Mouse (Mus musculus) myocyte (in vitro differentiated cells): ENCODE results near the gene Ppp3ca. TPM values are rescaled to one million over a fixed set of nuclear protein-coding genes. Genes with fewer than 3 reads are reported as not detected.

Experiments used
- H3K27me3 ChIP-seq: one replicate; pipeline ENCODE4 v1.6.1; 2011; ENCODE audit not compliant: control insufficient read depth, insufficient read depth, insufficient read length
- H3K36me3 ChIP-seq: one replicate; pipeline ENCODE4 v1.6.1; 2011; ENCODE audit not compliant: control insufficient read depth, insufficient read depth
- H3K4me2 ChIP-seq: one replicate; pipeline ENCODE4 v1.6.1; 2011; ENCODE audit warnings: low read depth, control low read depth
- H3K4me3 ChIP-seq: one replicate; pipeline ENCODE4 v1.5.1; 2011; ENCODE audit warnings: mild to moderate bottlenecking, control low read depth, moderate library complexity
- H3K79me2 ChIP-seq: one replicate; pipeline ENCODE4 v1.6.1; 2011; ENCODE audit not compliant: control insufficient read depth, insufficient read depth
- H3ac ChIP-seq: one replicate; pipeline ENCODE4 v1.6.1; 2011; ENCODE audit not compliant: control insufficient read depth, insufficient read length
- CEBPB ChIP-seq: IDR thresholded peaks from 2 replicates; pipeline ENCODE4 v1.6.1; 2011; ENCODE audit warnings: mild to moderate bottlenecking, moderate library complexity; ENCODE audit not compliant: poor library complexity, insufficient read depth, severe bottlenecking
- E2F4 ChIP-seq: IDR thresholded peaks from one replicate; pipeline ENCODE4 v1.6.1; 2011; ENCODE audit warnings: mild to moderate bottlenecking, control low read depth, moderate library complexity; ENCODE audit not compliant: insufficient read depth
- MAX ChIP-seq: IDR thresholded peaks from one replicate; pipeline ENCODE4 v1.6.1; 2011; ENCODE audit warnings: low read depth, mild to moderate bottlenecking, control low read depth
- MYOD1 ChIP-seq, 3 experiments: IDR thresholded peaks; one replicate each; pipeline ENCODE4 v1.6.1; 2011; ENCODE audit warnings: control low read depth in 2 of 3, low read depth in 2 of 3, mild to moderate bottlenecking in 2 of 3, moderate library complexity in 1 of 3; ENCODE audit not compliant: insufficient read length in 2 of 3, control insufficient read depth in 1 of 3
- MYOG ChIP-seq, 3 experiments: IDR thresholded peaks; one replicate each; pipeline ENCODE4 v1.6.1; 2011; ENCODE audit warnings: control low read depth in 2 of 3, low read depth in 2 of 3, mild to moderate bottlenecking in 2 of 3; ENCODE audit not compliant: insufficient read length in 2 of 3, control insufficient read depth in 1 of 3, insufficient read depth in 1 of 3
- POLR2A ChIP-seq: IDR thresholded peaks from one replicate; pipeline ENCODE4 v1.6.1; 2011; ENCODE audit warnings: low read depth, mild to moderate bottlenecking, control low read depth, moderate library complexity; ENCODE audit not compliant: insufficient read length
- POLR2AphosphoS2 ChIP-seq: IDR thresholded peaks from one replicate; pipeline ENCODE4 v1.6.1; 2011; ENCODE audit warnings: low read depth, control low read depth; ENCODE audit not compliant: insufficient read length
- REST ChIP-seq: IDR thresholded peaks from one replicate; pipeline ENCODE4 v1.6.1; 2011; ENCODE audit warnings: mild to moderate bottlenecking, control low read depth, moderate library complexity; ENCODE audit not compliant: insufficient read depth, insufficient read length
- SRF ChIP-seq: IDR thresholded peaks from one replicate; pipeline ENCODE4 v1.6.1; 2011; ENCODE audit warnings: low read depth; ENCODE audit not compliant: control insufficient read depth, insufficient read length
- TCF12 ChIP-seq: IDR thresholded peaks from one replicate; pipeline ENCODE4 v1.6.1; 2011; ENCODE audit warnings: mild to moderate bottlenecking, control low read depth; ENCODE audit not compliant: poor library complexity, insufficient read depth, severe bottlenecking
- TCF3 ChIP-seq: IDR thresholded peaks from one replicate; pipeline ENCODE4 v1.6.1; 2011; ENCODE audit warnings: low read depth, control low read depth; ENCODE audit not compliant: insufficient read length
- USF1 ChIP-seq: IDR thresholded peaks from one replicate; pipeline ENCODE4 v1.6.1; 2011; ENCODE audit warnings: low read depth, mild to moderate bottlenecking, control low read depth, moderate library complexity
- polyA plus RNA-seq: library from polyadenylated mRNA; unstranded; fragments of >200 nt; fragmentation: generic; extraction: Trizol; gene quantifications from one replicate; pipeline ENCODE4 v1.2.1, GENCODE M21; 2012; ENCODE audit warnings: missing spikeins

The Ppp3ca gene
- polyA plus RNA-seq, 1 experiment, result 34.0 TPM

GRCm38 (mm10) chr3:136896276-136896675 is 226.4 kb downstream of the Ppp3ca start:
- Histone ChIP-seq H3ac (no peak overlapping the region), H3K4me3 (no peak overlapping the region), H3K79me2 (no peaks in the 10 kb centered on the region), H3K4me2 (no peak overlapping the region), H3K36me3 (peaks cover 16% of the 10 kb centered on the region), H3K27me3 (no peaks in the 10 kb centered on the region)
- no peak for TF ChIP-seq MYOD1 (IDR thresholded peaks at IDR 0.05; ENCODE audit: control insufficient read depth in 1 of 3, insufficient read length in 2 of 3, low read depth in 2 of 3)
- no peak for TF ChIP-seq TCF12
- no peak for TF ChIP-seq SRF
- no peak for TF ChIP-seq USF1
- no peak for TF ChIP-seq POLR2A
- no peak for TF ChIP-seq REST
- no peak for TF ChIP-seq TCF3
- TF ChIP-seq MYOG (IDR thresholded peaks at IDR 0.05; ENCODE audit: control insufficient read depth in 1 of 3, insufficient read depth in 1 of 3, insufficient read length in 2 of 3, low read depth in 2 of 3), result no peak
- TF ChIP-seq MAX, result no peak
- no peak for TF ChIP-seq CEBPB
- no peak for TF ChIP-seq POLR2AphosphoS2
- no peak for TF ChIP-seq E2F4

DNA sequence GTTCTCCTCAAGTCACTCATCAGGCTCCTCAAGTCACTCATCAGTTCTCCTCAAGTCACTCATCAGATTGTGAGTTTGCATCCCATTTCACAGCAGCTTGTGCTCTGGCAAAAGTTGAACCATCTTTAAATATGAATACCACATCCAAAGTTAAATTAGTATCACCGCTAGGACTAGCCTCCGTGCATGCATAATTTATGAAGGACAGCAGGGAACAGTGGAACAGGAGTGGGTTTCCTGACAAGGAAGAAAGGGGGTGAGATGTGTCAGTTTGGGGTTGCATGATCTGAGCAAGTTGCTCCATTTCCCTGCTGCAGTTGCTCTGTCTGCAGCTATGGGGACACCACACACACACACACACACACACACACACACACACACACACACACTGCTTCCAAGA is 229.8 kb downstream of the Ppp3ca start:
- no peak for TF ChIP-seq CEBPB
- no peak for TF ChIP-seq USF1
- Histone ChIP-seq H3K4me3 (no peak overlapping the region), H3K79me2 (no peaks in the 10 kb centered on the region), H3ac (no peak overlapping the region), H3K36me3 (peaks cover 12% of the 10 kb centered on the region), H3K27me3 (no peaks in the 10 kb centered on the region), H3K4me2 (no peak overlapping the region)

GRCm38 (mm10) chr3:136900986-136901385 is 231.1 kb downstream of the Ppp3ca start:
- Histone ChIP-seq H3K4me3 (no peak overlapping the region), H3K36me3 (peaks cover 17% of the 10 kb centered on the region), H3K79me2 (no peaks in the 10 kb centered on the region), H3ac (no peak overlapping the region), H3K27me3 (no peaks in the 10 kb centered on the region), H3K4me2 (no peak overlapping the region)
- TF ChIP-seq USF1 (no peak), CEBPB (no peak), POLR2A (no peak), MAX (no peak), POLR2AphosphoS2 (no peak), REST (no peak)

DNA sequence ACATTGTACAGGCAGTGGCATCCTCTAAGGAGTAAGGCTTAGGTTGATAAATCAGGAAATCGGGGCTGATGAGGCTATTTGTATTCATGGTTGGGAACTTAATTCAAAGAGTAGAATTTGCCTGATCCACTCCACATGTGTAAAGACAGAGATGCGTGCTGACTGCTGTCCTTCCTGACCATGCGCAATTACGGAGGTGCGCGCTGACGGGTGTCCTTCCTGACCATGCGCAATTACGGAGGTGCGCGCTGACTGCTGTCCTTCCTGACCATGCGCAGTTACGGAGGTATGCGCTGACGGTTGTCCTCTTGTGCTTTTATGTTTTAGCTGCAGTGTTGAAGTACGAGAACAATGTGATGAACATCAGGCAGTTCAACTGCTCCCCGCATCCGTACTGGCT is 232.9 kb downstream of the Ppp3ca start:
- Histone ChIP-seq H3K36me3 (peaks cover 17% of the 10 kb centered on the region), H3K79me2 (no peaks in the 10 kb centered on the region), H3K4me3 (no peak overlapping the region), H3ac (no peak overlapping the region), H3K4me2 (no peak overlapping the region), H3K27me3 (no peaks in the 10 kb centered on the region)
- no peak for TF ChIP-seq POLR2A
- no peak for TF ChIP-seq REST
- no peak for TF ChIP-seq MYOG (IDR thresholded peaks at IDR 0.05; ENCODE audit: control insufficient read depth in 1 of 3, insufficient read depth in 1 of 3, insufficient read length in 2 of 3, low read depth in 2 of 3)
- TF ChIP-seq CEBPB, result no peak
- no peak for TF ChIP-seq USF1
- peak; percentile 36 for TF ChIP-seq POLR2AphosphoS2
- TF ChIP-seq SRF, result no peak
- no peak for TF ChIP-seq E2F4
- no peak for TF ChIP-seq MAX

- Histone ChIP-seq H3K36me3 (peaks cover 12% of the 10 kb centered on the region), H3K79me2 (no peaks in the 10 kb centered on the region), H3K4me3 (no peak overlapping the region), H3K4me2 (no peak overlapping the region), H3ac (no peak overlapping the region), H3K27me3 (no peaks in the 10 kb centered on the region)
- no peak for TF ChIP-seq TCF12
- no peak for TF ChIP-seq USF1
- no peak for TF ChIP-seq POLR2AphosphoS2
- no peak for TF ChIP-seq POLR2A
- no peak for TF ChIP-seq REST
- no peak for TF ChIP-seq SRF
- no peak for TF ChIP-seq E2F4
- TF ChIP-seq MAX, result no peak
- no peak for TF ChIP-seq MYOG (IDR thresholded peaks at IDR 0.05; ENCODE audit: control insufficient read depth in 1 of 3, insufficient read depth in 1 of 3, insufficient read length in 2 of 3, low read depth in 2 of 3)
- no peak for TF ChIP-seq MYOD1 (IDR thresholded peaks at IDR 0.05; ENCODE audit: control insufficient read depth in 1 of 3, insufficient read length in 2 of 3, low read depth in 2 of 3)
- no peak for TF ChIP-seq TCF3
- TF ChIP-seq CEBPB, result no peak
These were observed 235.7 kb downstream of the Ppp3ca start for GRCm38 (mm10) chr3:136905577-136905976.
